Mouse (Mus musculus) kidney, postnatal 0 days (tissue): ENCODE results near the gene Adamts14. TPM values are rescaled to one million over a fixed set of nuclear protein-coding genes. Genes with fewer than 3 reads are reported as not detected.

Source experiments
- ATAC-seq: fragments of 200-750 bp; cut with Nextera tagmentation; replicated peaks from 2 replicates; pipeline ENCODE4 v1.8.0; 2017; ENCODE audit warnings: low read depth, moderate number of reproducible peaks, moderate TSS enrichment, moderate library complexity; ENCODE audit not compliant: low FRiP score
- DNase-seq: peaks from one replicate; pipeline ENCODE4 v3.0.0-alpha.2; 2016; ENCODE audit warnings: low spot score
- H3K27ac ChIP-seq: fragments of 300-500 bp; sonication (generic); 2 replicates; pipeline ENCODE4 v1.5.1; 2014; ENCODE audit warnings: mild to moderate bottlenecking
- H3K27me3 ChIP-seq: fragments of 300-500 bp; sonication (generic); 2 replicates; pipeline ENCODE4 v1.6.1; 2014; ENCODE audit warnings: low read length, mixed read lengths; ENCODE audit not compliant: insufficient read depth
- H3K36me3 ChIP-seq: fragments of 300-500 bp; sonication (generic); 2 replicates; pipeline ENCODE4 v1.6.1; 2014; ENCODE audit warnings: low read length, mixed read lengths; ENCODE audit not compliant: insufficient read depth
- H3K4me1 ChIP-seq: fragments of 300-500 bp; sonication (generic); replicated peaks from 2 replicates; pipeline ENCODE4 v1.6.1; 2014; ENCODE audit warnings: antibody characterized with exemption, low read length, mixed read lengths; ENCODE audit not compliant: insufficient read depth
- H3K4me2 ChIP-seq: fragments of 300-500 bp; sonication (generic); 2 replicates; pipeline ENCODE4 v1.6.1; 2014; ENCODE audit warnings: mild to moderate bottlenecking, low read length, moderate library complexity, mixed read lengths
- H3K4me3 ChIP-seq: fragments of 300-500 bp; sonication (generic); replicated peaks from 2 replicates; pipeline ENCODE4 v1.5.1; 2014; ENCODE audit warnings: low read depth, low read length
- H3K9ac ChIP-seq: fragments of 300-500 bp; sonication (generic); 2 replicates; pipeline ENCODE4 v1.6.1; 2014; ENCODE audit warnings: low read depth, low read length
- H3K9me3 ChIP-seq: fragments of 300-500 bp; sonication (generic); replicated peaks from 2 replicates; pipeline ENCODE4 v1.6.1; 2016; ENCODE audit warnings: low read length, inconsistent platforms, mixed read lengths
- CTCF ChIP-seq: IDR thresholded peaks from 2 replicates; pipeline ENCODE4 v1.5.1; 2016; ENCODE audit warnings: antibody characterized with exemption, low read depth, mild to moderate bottlenecking, moderate library complexity
- WGBS: fragments of 180-500 bp; shearing (Covaris S2); extraction: QIAGEN DNeasy Blood & Tissue Kit; methylation state at CpG from one replicate; pipeline ENCODE4 v1.1.7; 2014; 5-methylcytosine and 5-hydroxymethylcytosine counted together
- polyA plus RNA-seq: library from polyadenylated mRNA; unstranded; fragments of >200 nt; fragmentation: Nextera tagmentation; extraction: Ambion mirVana; gene quantifications from 2 replicates; pipeline ENCODE4 v1.2.1, GENCODE M21; 2015

Adamts14 gene
- polyA plus RNA-seq, 1 experiment from 2014 or later: 0.71 TPM

GRCm38 (mm10) chr10:61231756-61232155 lies 41.5 kb downstream of the Adamts14 start:
- whole genome bisulfite sequencing: 80% methylated on average over 3 of the region's 3 CpGs
- H3K9ac ChIP-seq: no peak overlapping the region
- no peaks in the 10 kb centered on the region for H3K9me3 ChIP-seq
- DNase-seq: no peak
- no peak overlapping the region for H3K27ac ChIP-seq
- H3K4me1 ChIP-seq: no peaks in the 10 kb centered on the region
- H3K4me2 ChIP-seq: no peak overlapping the region
- no peak overlapping the region for H3K4me3 ChIP-seq
- no peak for TF ChIP-seq CTCF
- no peaks in the 10 kb centered on the region for H3K27me3 ChIP-seq
- no peaks in the 10 kb centered on the region for H3K36me3 ChIP-seq
- no peak for ATAC-seq

DNA sequence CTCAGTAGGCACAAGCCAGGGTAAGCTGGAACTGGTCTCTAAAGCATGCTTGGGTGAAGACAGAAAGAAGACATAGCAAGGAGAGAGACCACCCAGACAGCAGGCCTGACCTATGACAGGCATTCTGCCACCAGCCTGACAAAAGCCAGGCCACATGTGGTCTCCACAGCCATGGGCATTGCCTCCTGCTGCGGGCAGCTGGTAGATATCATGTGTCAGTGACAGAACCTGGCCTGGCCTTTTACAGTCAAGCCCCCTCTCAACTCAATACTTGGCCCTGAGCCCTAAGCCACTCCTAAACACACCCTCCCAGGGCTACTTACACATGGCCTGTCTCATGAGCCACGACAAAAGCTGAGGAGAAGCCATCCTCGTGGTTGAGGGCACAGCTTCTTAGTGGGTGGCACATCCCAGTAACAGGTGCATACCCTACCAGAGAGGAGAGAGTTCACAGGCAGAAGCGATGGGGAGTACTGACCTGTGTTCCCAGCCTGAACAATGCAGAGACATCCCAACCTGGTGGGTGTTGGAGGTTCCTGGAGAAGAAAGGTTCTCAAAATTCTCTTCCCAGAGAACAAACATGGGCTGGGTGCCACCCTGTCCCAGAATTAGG lies 46.3 kb downstream of the Adamts14 start:
- DNase-seq: no peak
- H3K4me3 ChIP-seq: no peak overlapping the region
- no peaks in the 10 kb centered on the region for H3K36me3 ChIP-seq
- no peak for TF ChIP-seq CTCF
- H3K27ac ChIP-seq: no peak overlapping the region
- no peaks in the 10 kb centered on the region for H3K4me1 ChIP-seq
- H3K27me3 ChIP-seq: no peaks in the 10 kb centered on the region
- WGBS: 41% methylated on average over 4 of the region's 4 CpGs
- ATAC-seq: no peak; the same call in 1 of the 2 replicates
- no peak overlapping the region for H3K9ac ChIP-seq
- H3K4me2 ChIP-seq: no peak overlapping the region
- no peaks in the 10 kb centered on the region for H3K9me3 ChIP-seq

DNA sequence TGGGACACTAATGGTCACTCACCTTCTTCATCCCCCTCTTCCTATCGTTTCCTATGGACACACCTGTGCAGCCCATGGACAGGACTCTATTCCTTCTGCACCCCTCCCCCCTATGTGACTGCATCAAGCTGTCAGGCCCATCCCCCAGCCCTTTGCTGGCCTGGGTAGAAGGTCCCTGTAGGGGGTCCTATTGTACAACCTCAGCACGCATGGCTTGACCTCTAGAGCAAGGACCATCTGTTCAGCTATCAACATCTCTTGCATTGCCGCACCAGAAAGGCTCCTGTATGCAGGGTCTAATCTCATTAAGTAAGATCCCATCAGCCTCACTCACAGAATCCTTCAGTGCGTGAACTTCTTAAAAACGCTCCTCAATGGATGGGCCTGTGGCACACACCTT lies 47.5 kb downstream of the Adamts14 start:
- no peaks in the 10 kb centered on the region for H3K27me3 ChIP-seq
- H3K9me3 ChIP-seq: no peaks in the 10 kb centered on the region
- no peaks in the 10 kb centered on the region for H3K36me3 ChIP-seq
- H3K27ac ChIP-seq: no peak overlapping the region
- no peak overlapping the region for H3K4me2 ChIP-seq
- ATAC-seq (no peak), DNase-seq (no peak)
- no peak overlapping the region for H3K9ac ChIP-seq
- H3K4me3 ChIP-seq: no peak overlapping the region
- no peaks in the 10 kb centered on the region for H3K4me1 ChIP-seq
- no peak for TF ChIP-seq CTCF
- 84% methylated on average over 5 of the region's 5 CpGs for WGBS

DNA sequence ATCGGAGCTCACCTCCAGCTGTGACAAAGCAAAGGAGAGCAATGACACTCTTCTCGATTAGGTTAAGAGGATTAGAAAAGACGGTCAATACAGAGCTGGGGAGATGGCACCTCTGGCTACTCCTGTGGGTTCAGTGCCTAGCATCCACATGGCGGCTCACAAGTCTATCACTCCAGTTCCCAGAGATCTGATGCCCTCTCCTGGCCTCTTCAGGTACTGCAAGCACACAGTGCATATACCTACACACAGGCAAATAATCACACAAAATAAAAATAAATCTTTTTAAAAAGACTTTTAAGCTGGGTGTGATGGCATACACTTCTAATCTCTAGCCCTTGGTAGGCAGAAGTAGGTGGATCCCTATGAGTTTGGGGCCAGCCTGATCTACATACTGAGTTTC lies 53.9 kb downstream of the Adamts14 start:
- no peaks in the 10 kb centered on the region for H3K9me3 ChIP-seq
- no peaks in the 10 kb centered on the region for H3K36me3 ChIP-seq
- WGBS: 98% methylated on average over 4 of the region's 4 CpGs
- DNase-seq (no peak), ATAC-seq (no peak)
- H3K4me2 ChIP-seq: no peak overlapping the region
- TF ChIP-seq CTCF: peak; percentile 19; the same call in 1 of the 2 replicates
- H3K27me3 ChIP-seq: no peaks in the 10 kb centered on the region
- no peak overlapping the region for H3K4me3 ChIP-seq
- H3K4me1 ChIP-seq: no peaks in the 10 kb centered on the region
- no peak overlapping the region for H3K27ac ChIP-seq
- no peak overlapping the region for H3K9ac ChIP-seq

GRCm38 (mm10) chr10:61216163-61216562 lies 57.1 kb downstream of the Adamts14 start:
- no peak for ATAC-seq
- no peaks in the 10 kb centered on the region for H3K36me3 ChIP-seq
- H3K27me3 ChIP-seq: no peaks in the 10 kb centered on the region
- no peak overlapping the region for H3K9ac ChIP-seq
- H3K4me3 ChIP-seq: no peak overlapping the region
- H3K4me1 ChIP-seq: no peaks in the 10 kb centered on the region
- 77% methylated on average over 4 of the region's 4 CpGs for WGBS
- TF ChIP-seq CTCF: no peak
- no peaks in the 10 kb centered on the region for H3K9me3 ChIP-seq
- no peak for DNase-seq
- H3K27ac ChIP-seq: no peak overlapping the region
- H3K4me2 ChIP-seq: no peak overlapping the region

DNA sequence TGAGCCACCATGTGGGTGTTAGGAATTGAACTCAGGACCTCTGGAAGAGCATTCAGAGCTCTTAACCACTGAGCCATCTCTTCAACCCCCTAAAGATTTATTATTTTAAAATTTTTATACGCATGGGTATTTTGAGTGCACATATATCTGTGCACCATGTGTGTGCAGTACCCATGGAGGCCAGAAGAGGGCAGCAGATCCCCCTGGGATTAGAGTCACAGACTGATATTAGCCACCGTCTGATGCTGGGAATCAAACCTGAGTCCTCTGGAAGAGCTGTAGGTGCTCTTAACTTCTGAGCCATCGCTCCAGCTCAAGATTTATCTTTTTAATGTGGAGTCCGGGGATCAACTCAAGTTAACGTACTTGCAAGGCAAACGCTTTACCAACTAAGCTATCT lies 57.6 kb downstream of the Adamts14 start:
- H3K9ac ChIP-seq: no peak overlapping the region
- no peak overlapping the region for H3K4me2 ChIP-seq
- peak; percentile 47; the same call in 1 of the 2 replicates for TF ChIP-seq CTCF
- 95% methylated on average over 6 of the region's 6 CpGs for WGBS
- H3K4me1 ChIP-seq: no peaks in the 10 kb centered on the region
- H3K9me3 ChIP-seq: no peaks in the 10 kb centered on the region
- no peak for DNase-seq
- no peaks in the 10 kb centered on the region for H3K36me3 ChIP-seq
- no peak overlapping the region for H3K4me3 ChIP-seq
- H3K27me3 ChIP-seq: no peaks in the 10 kb centered on the region
- ATAC-seq: no peak
- H3K27ac ChIP-seq: no peak overlapping the region

GRCm38 (mm10) chr10:61212817-61213216 lies 60.4 kb downstream of the Adamts14 start:
- Histone ChIP-seq H3K4me1 (no peaks in the 10 kb centered on the region), H3K27ac (no peak overlapping the region), H3K9ac (no peak overlapping the region), H3K4me2 (no peak overlapping the region), H3K27me3 (no peaks in the 10 kb centered on the region), H3K4me3 (no peak overlapping the region), H3K9me3 (no peaks in the 10 kb centered on the region), H3K36me3 (no peaks in the 10 kb centered on the region)
- ATAC-seq (no peak; the same call in 1 of the 2 replicates), DNase-seq (no peak)
- no peak for TF ChIP-seq CTCF
- 21% methylated on average over 11 of the region's 11 CpGs for WGBS
